Mouse (Mus musculus): ENCODE data around the gene Gm21750.
"Not testable (repeated sequence)": the region's sequence is repeated elsewhere in the genome, so short reads cannot be mapped to it uniquely, and the experiment has no call there.

Gene Gm21750

DNA sequence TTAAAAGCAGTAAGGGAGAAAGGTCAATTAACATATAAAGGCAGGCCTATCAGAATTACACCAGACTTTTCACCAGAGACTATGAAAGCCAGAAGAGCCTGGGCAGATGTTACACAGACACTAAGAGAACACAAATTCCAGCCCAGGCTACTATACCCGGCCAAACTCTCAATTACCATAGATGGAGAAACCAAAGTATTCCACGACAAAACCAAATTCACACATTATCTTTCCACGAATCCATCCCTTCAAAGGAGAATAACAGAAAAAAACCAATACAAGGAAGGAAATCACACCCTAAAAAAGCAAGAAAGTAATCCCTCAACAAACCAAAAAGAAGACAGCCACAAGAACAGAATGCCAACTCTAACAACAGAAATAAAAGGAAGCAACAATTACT lies at the start of gene Gm21750:
Gene Gm21750, plus strand, starts transcription at position 301 of the 400 bp plus-strand sequence.
- ATAC-seq (ENCODE audit: insufficient number of reproducible peaks, low FRiP score, low TSS enrichment): not testable (repeated sequence)

DNA sequence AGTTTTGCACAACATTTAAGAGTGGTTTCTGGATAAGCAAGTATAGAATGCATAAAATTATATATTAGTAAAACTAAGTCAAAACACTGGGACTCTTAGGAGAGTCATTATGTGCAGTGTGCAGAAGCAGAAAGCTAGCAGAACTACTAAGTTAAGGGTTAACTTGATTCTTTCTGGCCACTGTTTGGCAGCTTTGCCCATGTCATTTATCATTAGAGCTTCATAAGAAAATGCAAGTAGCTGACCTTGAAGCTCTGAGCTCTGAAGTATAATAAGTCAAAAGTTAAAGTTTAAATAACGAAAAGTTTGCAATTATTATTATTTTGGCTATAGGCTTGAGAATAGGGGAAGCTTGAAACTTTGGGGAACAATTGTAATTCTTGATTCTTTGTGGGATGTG lies 46.1 kb upstream of the Gm21750 start:
- ATAC-seq (ENCODE audit: insufficient number of reproducible peaks, low FRiP score, low TSS enrichment): not testable (repeated sequence)

- no peak for ATAC-seq (ENCODE audit: insufficient number of reproducible peaks, low FRiP score, low TSS enrichment)
Observed at GRCm38 (mm10) chr14:73620880-73621279, 40.1 kb upstream of the Gm21750 start.

GRCm38 (mm10) chr14:73622988-73623387 lies 38.0 kb upstream of the Gm21750 start:
- no peak for ATAC-seq (ENCODE audit: insufficient number of reproducible peaks, low FRiP score, low TSS enrichment)

DNA sequence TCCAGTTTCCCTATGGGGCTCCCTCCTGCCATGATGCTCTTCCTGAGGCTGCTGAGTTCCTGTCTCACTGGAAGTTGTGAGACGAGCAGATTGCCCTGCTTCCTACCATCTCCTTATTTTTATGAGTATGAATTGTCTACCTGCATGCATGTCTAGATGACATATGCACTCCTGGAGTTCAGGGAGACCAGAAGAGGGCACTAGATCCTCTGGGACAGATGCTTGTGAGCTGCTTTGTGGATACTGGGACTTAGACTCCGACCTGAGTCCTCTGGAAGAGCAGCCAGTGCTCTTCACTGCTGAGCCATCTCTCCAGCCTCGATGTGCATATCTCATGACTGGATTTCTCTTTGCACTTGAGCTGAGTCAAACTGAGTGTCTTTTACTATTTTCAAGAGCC lies 35.6 kb upstream of the Gm21750 start:
- ATAC-seq (ENCODE audit: insufficient number of reproducible peaks, low FRiP score, low TSS enrichment): no peak

- ATAC-seq (ENCODE audit: insufficient number of reproducible peaks, low FRiP score, low TSS enrichment): no peak
Observed at GRCm38 (mm10) chr14:73631511-73631910, 29.5 kb upstream of the Gm21750 start.

GRCm38 (mm10) chr14:73632648-73633263 lies 28.3 kb upstream of the Gm21750 start:
- peak; percentile 64; the same call in 1 of the 2 replicates for ATAC-seq (ENCODE audit: insufficient number of reproducible peaks, low FRiP score, low TSS enrichment)

- no peak for ATAC-seq (ENCODE audit: insufficient number of reproducible peaks, low FRiP score, low TSS enrichment)
Observed at GRCm38 (mm10) chr14:73634356-73634755, 26.7 kb upstream of the Gm21750 start.

GRCm38 (mm10) chr14:73637460-73637859 lies 23.6 kb upstream of the Gm21750 start:
- ATAC-seq (ENCODE audit: insufficient number of reproducible peaks, low FRiP score, low TSS enrichment): no peak

GRCm38 (mm10) chr14:73650179-73650578 lies 10.8 kb upstream of the Gm21750 start:
- no peak for ATAC-seq (ENCODE audit: insufficient number of reproducible peaks, low FRiP score, low TSS enrichment)

- no peak for ATAC-seq (ENCODE audit: insufficient number of reproducible peaks, low FRiP score, low TSS enrichment)
Observed at GRCm38 (mm10) chr14:73670091-73670490, 9.1 kb downstream of the Gm21750 start.

DNA sequence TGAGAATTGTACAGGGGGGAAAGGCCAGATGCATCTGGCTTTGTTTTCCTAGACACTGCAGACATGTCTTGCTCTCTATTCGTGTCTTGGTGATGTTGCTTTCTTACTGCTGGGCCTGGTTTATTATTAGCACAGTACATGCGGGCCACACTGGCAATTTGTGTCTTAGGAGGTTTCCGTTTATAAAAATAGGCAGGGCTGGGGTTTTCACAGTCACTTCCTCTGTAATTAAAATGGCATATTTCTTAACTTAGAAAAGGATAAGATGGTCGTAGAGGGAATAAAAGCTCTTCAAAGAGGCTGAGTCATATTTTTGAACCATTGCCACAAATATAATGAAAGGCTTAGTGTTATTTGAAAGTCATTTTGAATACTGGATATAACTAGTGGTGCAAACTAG lies 26.7 kb downstream of the Gm21750 start:
- ATAC-seq (ENCODE audit: insufficient number of reproducible peaks, low FRiP score, low TSS enrichment): no peak

- no peak for ATAC-seq (ENCODE audit: insufficient number of reproducible peaks, low FRiP score, low TSS enrichment)
Observed at GRCm38 (mm10) chr14:73688427-73688826, 27.4 kb downstream of the Gm21750 start.

- no peak for ATAC-seq (ENCODE audit: insufficient number of reproducible peaks, low FRiP score, low TSS enrichment)
Observed at GRCm38 (mm10) chr14:73700256-73700655, 39.2 kb downstream of the Gm21750 start.

DNA sequence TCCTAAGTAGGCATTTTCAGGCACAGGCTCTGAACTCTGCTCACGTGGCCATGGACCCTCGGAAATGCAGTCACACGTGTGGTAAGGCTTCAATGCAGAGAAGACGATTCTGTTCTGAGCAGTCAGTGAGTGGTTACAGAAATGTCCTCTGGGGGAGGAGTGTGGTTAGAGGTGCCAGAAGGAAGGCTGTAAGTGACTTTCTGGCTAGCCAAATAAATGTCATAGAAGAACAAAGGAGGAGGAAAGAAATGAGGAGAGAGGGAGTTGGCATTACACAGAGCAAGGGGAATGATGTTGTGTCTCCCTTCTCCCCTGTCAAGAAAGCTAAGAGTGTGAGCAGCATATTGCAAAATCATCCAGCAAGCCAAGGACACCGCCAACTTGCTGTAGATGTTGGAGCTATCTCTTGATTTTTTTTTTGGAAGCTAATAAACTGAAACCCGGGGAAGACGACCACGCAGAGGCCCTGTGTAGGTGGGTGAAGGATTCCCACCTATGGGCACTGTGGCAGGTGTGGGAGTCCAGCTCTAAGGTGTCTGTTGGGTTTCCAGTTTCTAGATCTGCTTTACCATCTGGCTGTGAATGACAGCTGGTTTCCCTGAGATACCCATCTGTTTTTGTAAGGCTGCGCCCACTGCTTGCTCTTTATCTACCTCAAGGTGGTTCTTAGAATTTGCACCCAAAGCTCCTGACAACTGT lies 48.5 kb downstream of the Gm21750 start:
- ATAC-seq (ENCODE audit: insufficient number of reproducible peaks, low FRiP score, low TSS enrichment): no peak
